Mouse (Mus musculus) liver, adult (tissue): ENCODE data around the gene Arpc5l.

Source experiments
- GATA4 ChIP-seq: IDR thresholded peaks from 2 replicates; pipeline ENCODE4 v1.6.1; 2014; ENCODE audit warnings: mild to moderate bottlenecking, low read length; ENCODE audit not compliant: insufficient replicate concordance

Arpc5l gene

GRCm38 (mm10) chr2:39004880-39005435 lies at the start of gene Arpc5l:
TSS of gene Arpc5l (plus strand) at chr2:39005348.
- no peak; the same call in 1 of the 2 replicates for TF ChIP-seq GATA4

DNA sequence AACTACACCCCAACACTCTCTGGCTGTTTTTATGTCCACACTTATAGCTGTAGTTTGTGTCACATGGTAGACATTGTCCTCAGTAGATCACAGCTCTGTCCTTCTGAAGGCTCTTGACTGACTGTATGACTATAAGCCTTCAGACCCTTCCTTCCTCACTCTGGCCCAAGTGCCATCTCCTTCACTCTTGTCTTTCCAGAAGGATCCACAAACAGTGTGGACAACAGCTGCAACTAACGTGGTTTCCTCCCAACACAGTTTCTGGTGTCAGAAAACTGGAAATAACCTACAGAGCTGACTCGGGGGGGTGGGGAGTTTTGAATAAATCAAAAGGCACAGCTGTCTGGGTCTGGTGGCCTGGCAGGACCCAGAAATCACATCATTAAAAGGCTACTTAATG lies 49.1 kb upstream of the Arpc5l start:
- no peak for TF ChIP-seq GATA4

- no peak for TF ChIP-seq GATA4
These were observed 47.4 kb upstream of the Arpc5l start for GRCm38 (mm10) chr2:38957671-38958223.

- no peak for TF ChIP-seq GATA4
These were observed 41.0 kb upstream of the Arpc5l start for GRCm38 (mm10) chr2:38964198-38964597.

DNA sequence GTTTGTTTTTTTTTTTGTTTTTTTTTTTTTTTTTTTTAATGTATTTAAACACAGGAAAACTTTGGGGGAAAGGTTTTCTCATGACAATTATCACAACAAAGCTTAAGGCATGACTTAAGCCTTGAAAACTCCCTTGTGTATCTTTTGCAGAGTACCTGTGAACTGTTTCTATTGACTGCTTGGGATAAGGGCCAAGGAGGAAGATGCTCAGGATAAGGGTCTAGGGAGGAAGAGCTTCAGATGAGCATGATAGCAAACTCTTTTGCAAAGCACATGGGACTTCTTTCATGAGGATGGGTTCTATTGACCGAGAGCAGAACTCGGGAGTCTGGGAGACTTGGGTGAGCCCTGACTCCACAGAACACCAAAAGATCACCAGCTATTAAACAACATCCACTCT lies 35.5 kb upstream of the Arpc5l start:
- TF ChIP-seq GATA4, result no peak

DNA sequence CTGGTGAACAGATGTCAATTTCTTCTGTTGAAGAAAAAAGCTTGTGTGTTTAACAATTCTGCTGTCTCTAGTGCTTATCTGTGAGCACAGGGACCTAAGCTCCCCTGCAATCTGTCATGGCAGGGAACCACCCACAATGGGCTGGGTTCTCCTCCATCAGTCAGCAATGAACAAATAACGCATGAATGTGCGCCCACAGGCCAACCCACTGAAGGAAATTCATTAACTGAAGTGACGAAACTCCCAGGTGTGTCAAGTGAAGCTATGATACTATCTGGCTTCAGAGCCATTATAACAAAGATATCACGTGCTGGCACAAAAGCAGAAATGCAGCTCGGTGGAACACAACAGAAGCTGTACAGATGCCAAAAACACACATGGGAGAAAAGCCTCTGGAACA lies 35.1 kb upstream of the Arpc5l start:
- no peak for TF ChIP-seq GATA4

DNA sequence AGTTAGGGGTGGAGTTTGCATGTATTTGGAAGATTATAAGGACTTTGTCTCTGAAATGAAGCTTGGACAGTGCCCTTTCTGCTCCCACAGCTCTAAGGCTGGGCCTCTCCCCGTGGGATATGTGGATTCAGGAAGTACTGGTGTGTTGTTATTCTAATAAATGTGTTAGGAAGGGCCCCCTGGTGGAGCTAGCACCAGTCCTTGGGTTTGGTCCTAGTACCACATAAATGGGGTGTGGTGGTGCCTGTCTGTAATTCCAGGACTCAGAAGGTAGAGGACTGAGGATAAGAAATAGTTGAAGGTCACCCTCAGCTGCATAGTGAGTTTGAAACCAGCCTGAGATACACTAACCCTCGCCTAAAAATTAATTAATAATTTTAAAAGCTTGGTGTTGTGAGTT lies 31.9 kb upstream of the Arpc5l start:
- TF ChIP-seq GATA4, result no peak

- no peak for TF ChIP-seq GATA4
These were observed 31.4 kb upstream of the Arpc5l start for GRCm38 (mm10) chr2:38973701-38974100.

DNA sequence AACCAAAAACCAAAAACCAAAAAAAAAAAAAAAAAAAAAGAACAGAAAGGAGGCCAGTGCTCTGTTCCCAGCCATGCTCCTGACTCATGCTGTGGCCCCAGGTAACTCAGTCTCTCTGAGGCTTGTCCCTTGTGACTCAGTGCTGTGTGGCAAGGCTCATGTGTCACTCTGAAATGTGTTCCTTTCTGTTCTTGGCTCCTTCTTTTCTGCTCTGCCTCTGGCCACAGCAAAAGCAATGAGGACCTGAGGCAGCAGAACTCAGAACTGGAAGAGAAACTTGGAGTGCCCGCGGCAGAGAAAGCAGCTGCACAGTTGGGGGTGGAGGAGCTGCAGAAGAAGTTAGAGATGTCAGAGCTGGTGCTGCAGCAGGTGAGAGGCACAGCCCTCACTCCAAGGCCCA lies 31.0 kb upstream of the Arpc5l start:
- TF ChIP-seq GATA4, result no peak

- TF ChIP-seq GATA4, result no peak
These were observed 30.0 kb upstream of the Arpc5l start for GRCm38 (mm10) chr2:38975181-38975580.

DNA sequence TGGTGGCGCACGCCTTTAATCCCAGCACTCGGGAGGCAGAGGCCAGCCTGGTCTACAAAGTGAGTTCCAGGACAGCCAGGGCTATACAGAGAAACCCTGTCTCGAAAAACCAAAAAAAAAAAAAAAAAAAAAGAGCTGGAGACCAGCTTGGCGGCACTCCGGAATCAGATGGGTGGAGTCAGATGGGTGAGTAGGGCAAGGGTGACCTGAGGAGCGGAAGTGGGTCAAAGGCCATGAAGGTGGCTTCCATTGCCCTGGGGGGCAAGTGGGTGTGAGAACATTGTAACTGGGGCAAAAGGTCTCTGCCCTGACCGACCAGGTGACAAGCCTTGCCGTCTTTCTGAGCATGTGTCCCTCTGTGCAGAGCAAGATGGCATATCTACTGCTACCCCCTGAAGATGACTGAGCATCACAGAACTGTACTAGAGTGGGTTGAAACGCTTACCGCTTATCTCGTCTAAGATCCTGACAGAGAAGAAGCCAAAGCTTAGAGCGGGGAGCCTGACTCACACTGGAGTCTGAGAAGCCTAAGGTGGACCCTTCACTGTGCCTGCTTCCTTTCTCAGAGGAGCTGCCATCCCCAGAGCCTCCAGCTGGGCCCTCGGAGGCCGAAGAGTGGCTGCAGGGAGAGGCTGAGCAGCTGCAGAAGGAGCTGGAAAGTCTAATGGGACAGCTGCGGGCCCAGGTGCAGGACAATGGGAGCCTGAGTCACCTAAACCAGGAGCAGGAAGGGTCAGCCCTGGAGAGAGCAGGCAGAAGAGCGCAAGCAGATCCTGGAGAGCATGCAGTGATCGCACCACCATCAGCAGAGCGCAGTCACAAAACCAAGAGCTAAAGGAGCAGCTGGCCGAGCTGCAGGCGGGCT lies 29.0 kb upstream of the Arpc5l start:
- TF ChIP-seq GATA4, result no peak

DNA sequence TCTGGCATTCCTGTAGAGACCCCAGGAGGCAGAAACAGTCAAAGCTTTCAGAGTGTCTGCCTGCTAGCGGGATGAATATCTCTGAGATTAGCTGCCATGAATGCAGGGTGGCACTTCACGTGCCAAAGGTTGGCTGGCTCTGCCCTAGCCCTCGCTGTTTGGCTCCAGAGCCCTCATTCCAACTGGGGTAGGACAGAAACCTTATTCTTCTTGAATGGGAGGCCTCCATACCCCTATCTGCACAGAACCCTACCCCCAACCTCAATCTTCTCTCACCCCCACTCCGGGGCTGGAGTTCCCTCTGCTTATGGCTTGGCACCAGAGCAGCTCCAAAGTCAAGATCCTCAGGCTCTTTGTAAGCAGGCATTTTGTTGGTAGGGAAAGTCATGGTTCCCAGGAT lies 27.3 kb upstream of the Arpc5l start:
- no peak for TF ChIP-seq GATA4

DNA sequence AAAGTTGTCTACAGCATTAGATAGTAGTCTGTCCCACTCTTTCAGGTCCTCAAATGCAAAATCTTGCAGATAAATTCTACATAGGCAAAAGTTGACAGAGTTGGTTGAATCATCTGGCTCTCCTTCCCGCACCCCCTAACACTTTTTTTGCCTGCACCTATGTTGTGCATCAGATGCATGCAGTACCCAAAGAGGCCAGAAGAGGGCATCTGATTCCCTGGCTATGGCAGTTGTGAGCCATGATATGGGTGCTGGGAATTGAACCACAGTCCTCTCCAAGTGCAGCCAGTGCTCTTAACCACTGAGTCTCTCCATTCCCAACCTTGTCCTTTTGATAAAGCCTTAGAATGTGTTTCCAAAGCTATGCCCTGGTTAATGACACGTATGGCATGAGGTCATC lies 21.7 kb upstream of the Arpc5l start:
- no peak for TF ChIP-seq GATA4

GRCm38 (mm10) chr2:38986580-38986979 lies 18.6 kb upstream of the Arpc5l start:
- no peak for TF ChIP-seq GATA4

GRCm38 (mm10) chr2:38987371-38987770 lies 17.8 kb upstream of the Arpc5l start:
- TF ChIP-seq GATA4, result no peak

DNA sequence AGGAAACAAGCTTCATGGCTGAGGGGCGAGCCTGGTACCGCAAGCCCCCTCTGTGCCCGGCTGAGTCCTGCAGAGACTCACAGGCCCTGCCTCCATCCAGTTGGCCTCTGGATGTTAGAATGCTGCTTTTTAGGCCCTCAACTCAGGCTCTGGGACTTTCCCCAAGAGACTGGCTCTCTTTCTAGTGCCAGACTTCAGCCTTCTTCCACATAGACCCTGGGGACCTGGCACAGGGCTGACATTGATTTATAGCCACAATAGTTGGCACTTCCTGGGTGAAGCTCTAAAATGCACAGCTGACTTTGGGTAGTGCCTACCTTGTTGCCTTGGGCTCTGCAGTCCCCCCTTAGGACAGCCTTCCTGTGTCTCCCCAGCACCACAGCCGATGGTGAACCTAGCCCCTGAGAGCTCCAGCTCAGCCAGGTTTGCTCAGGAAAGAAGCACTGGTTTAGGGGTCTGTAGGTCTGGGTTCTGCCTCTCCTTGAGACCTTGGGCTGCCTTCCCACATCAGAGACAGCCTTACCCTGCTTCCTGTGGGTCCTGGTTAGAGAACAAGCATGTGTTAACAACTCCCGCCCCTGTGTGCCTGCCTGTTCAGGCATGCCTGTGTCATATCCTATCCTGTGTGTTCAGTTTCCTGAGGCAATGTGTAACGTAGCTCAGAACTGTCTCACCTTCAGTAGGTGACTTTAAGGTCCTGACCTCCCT lies 17.2 kb upstream of the Arpc5l start:
- no peak for TF ChIP-seq GATA4

- no peak for TF ChIP-seq GATA4
These were observed 16.2 kb upstream of the Arpc5l start for GRCm38 (mm10) chr2:38988929-38989328.
